8 mouse cellular contexts compared by ENCODE assay signal in genomic region chr11:94161267-94161646, GRCm38 (mm10). TPM values are rescaled to one million over a fixed set of nuclear protein-coding genes. Genes with fewer than 3 reads are reported as not detected.
DNase-seq lines count a peak whose midpoint lies in the region; ATAC-seq and TF ChIP-seq lines count a peak whose summit lies in the region.

No protein-coding gene starts in this region.

- peaks cover 16% of the 10 kb centered on the region for H3K4me1 ChIP-seq in heart, adult 2 months (ENCODE audit: control insufficient read depth, insufficient read depth, low read length)
- H3K4me1 ChIP-seq in liver, embryonic 14.5 days (replicated peaks; ENCODE audit: control insufficient read depth in 2 of 2, insufficient read depth in 2 of 2, low read length in 1 of 2) = peaks cover 0 to 6% of the 10 kb centered on the region in 2 experiments; a peak in 2 of 4 replicates

- H3K9ac ChIP-seq in heart, adult 2 months (ENCODE audit: low read depth, low read length) = peak overlapping the region; percentile 58
- H3K9ac ChIP-seq in liver, embryonic 14.5 days (replicated peaks) = no peak overlapping the region

- TF ChIP-seq POLR2A in heart, adult 2 months (IDR thresholded peaks at IDR 0.05; ENCODE audit: insufficient read depth, low read depth, low read length) = peak; percentile 73
- no peak for TF ChIP-seq POLR2A in myocyte (IDR thresholded peaks at IDR 0.05; ENCODE audit: insufficient read length, low read depth)

- 15% methylated on average over 9 of the region's 9 CpGs for WGBS in heart, adult 2 months
- WGBS in liver, embryonic 14.5 days (ENCODE audit: insufficient replicate concordance) = 14% methylated on average over 9 of the region's 9 CpGs

- ATAC-seq in liver, embryonic 14.5 days (ENCODE audit: insufficient read depth) = peak; percentile 38; the same call in 1 of the 2 replicates

- no peaks in the 10 kb centered on the region for H3K27me3 ChIP-seq in heart, adult 2 months (ENCODE audit: control insufficient read depth, insufficient read depth, low read length)
- H3K27me3 ChIP-seq in liver, embryonic 14.5 days (ENCODE audit: control insufficient read depth, insufficient read depth, low read length) = no peaks in the 10 kb centered on the region
- no peaks in the 10 kb centered on the region for H3K27me3 ChIP-seq in myocyte (ENCODE audit: control insufficient read depth, insufficient read depth, insufficient read length)

- DNase-seq in ovary, adult 18-20 months (ENCODE audit: low spot score) = peak; percentile 74
- no peak for DNase-seq in ovary, postnatal 14 days (ENCODE audit: low spot score)
- DNase-seq in cerebellum, adult 9-11 months = peak; percentile 76
- DNase-seq in heart, adult 2 months = peak; percentile 49 to 71
- peak; percentile 91 for DNase-seq in kidney, adult 11 months
- peak in 2 of 3 experiments; percentile 14 to 15 for DNase-seq in liver, embryonic 14.5 days (ENCODE audit: low read depth in 3 of 3, low spot score in 3 of 3)
- DNase-seq in thymus, adult 18-20 months = no peak

- peak overlapping the region; percentile 58 for H3K27ac ChIP-seq in heart, adult 2 months
- no peak overlapping the region for H3K27ac ChIP-seq in liver, embryonic 14.5 days

- no peak overlapping the region for H3ac ChIP-seq in myocyte (ENCODE audit: control insufficient read depth, insufficient read length)

- no peak overlapping the region for H3K4me3 ChIP-seq in heart, adult 2 months
- H3K4me3 ChIP-seq in liver, embryonic 14.5 days (ENCODE audit: insufficient read depth in 1 of 2, low read depth in 2 of 2, low read length in 2 of 2) = no peak overlapping the region
- peak overlapping the region; percentile 3 for H3K4me3 ChIP-seq in myocyte

- TF ChIP-seq EP300 in heart, adult 2 months (IDR thresholded peaks at IDR 0.05; ENCODE audit: insufficient read depth, low read depth, low read length) = 0 out of 2 replicates have a peak, but pooled peaks have one; percentile 16
- no peak for TF ChIP-seq EP300 in liver, embryonic 14.5 days (IDR thresholded peaks at IDR 0.05; ENCODE audit: low read depth)

- intact Hi-C loops in heart, adult 2 months (cut with DNase I) = loop anchor here (2.0 kb wide), 1 partner anchor 48 kb away; no protein-coding TSS in a partner anchor

- H3K4me2 ChIP-seq in liver, embryonic 14.5 days (ENCODE audit: low read depth) = peak overlapping the region; percentile 2; the same call in 1 of the 2 replicates
- H3K4me2 ChIP-seq in myocyte (ENCODE audit: low read depth) = peak overlapping the region; percentile 95

- no peak for TF ChIP-seq CTCF in heart, adult 2 months (IDR thresholded peaks at IDR 0.05)
- no peak for TF ChIP-seq CTCF in liver, embryonic 14.5 days (IDR thresholded peaks at IDR 0.05; ENCODE audit: low read depth)

- H3K36me3 ChIP-seq in heart, adult 2 months (ENCODE audit: control insufficient read depth, insufficient read depth, low read length) = no peaks in the 10 kb centered on the region
- no peaks in the 10 kb centered on the region for H3K36me3 ChIP-seq in liver, embryonic 14.5 days (replicated peaks; ENCODE audit: control insufficient read depth, insufficient read depth, low read depth)
- H3K36me3 ChIP-seq in myocyte (ENCODE audit: control insufficient read depth, insufficient read depth) = no peaks in the 10 kb centered on the region

- no peaks in the 10 kb centered on the region for H3K79me2 ChIP-seq in heart, adult 2 months (replicated peaks; ENCODE audit: control insufficient read depth, insufficient read depth, low read length)
- no peaks in the 10 kb centered on the region for H3K79me2 ChIP-seq in myocyte (ENCODE audit: control insufficient read depth, insufficient read depth)

- no peaks in the 10 kb centered on the region for H3K9me3 ChIP-seq in liver, embryonic 14.5 days (ENCODE audit: control insufficient read depth, low read length)

TF ChIP-seq in myocyte, 11 proteins besides CTCF, POLR2A, EP300 and RAD21:
- TF ChIP-seq MYOD1 (IDR thresholded peaks at IDR 0.05; ENCODE audit: control insufficient read depth in 1 of 3, insufficient read length in 2 of 3, low read depth in 2 of 3) = no peak
- no peak for TF ChIP-seq REST (IDR thresholded peaks at IDR 0.05; ENCODE audit: insufficient read depth, insufficient read length)
- TF ChIP-seq CEBPB (IDR thresholded peaks at IDR 0.05; ENCODE audit: insufficient read depth, poor library complexity, severe bottlenecking) = no peak
- no peak for TF ChIP-seq MAX (IDR thresholded peaks at IDR 0.05; ENCODE audit: low read depth)
- no peak for TF ChIP-seq MYOG (IDR thresholded peaks at IDR 0.05; ENCODE audit: control insufficient read depth in 1 of 3, insufficient read depth in 1 of 3, insufficient read length in 2 of 3, low read depth in 2 of 3)
TF ChIP-seq in myocyte: peak in this region for 0.

RNA-seq across cellular contexts. Expression of gene Tob1, which starts 50.0 kb away (rescaled TPM):
- 10 to 100 TPM; 47.6 to 55.1 TPM for total RNA-seq in heart, adult 2 months (2021)
- polyA plus RNA-seq in heart, adult 2 months (2012; rRNA removed) = 29.0 and 33.1 TPM in 2 replicates
- polyA plus RNA-seq in liver, embryonic 14.5 days (2012; rRNA removed) = 7.5 and 7.8 TPM in 2 replicates
- 8.3 and 9.1 TPM in 2 replicates for polyA plus RNA-seq in liver, embryonic 14.5 days (2014; fragmentation: Nextera tagmentation; extraction: Ambion mirVana)
- polyA plus RNA-seq in myocyte (2012; fragmentation: generic; extraction: Trizol) = 32.8 TPM

Comparison
In these comparisons a context has a peak if more than half of its experiments do, and no peak if none do; other contexts are left out.
1. DNase-seq: peak in ovary, adult 18-20 months (single experiment), cerebellum, adult 9-11 months (single experiment), heart, adult 2 months (2 of 2), kidney, adult 11 months (single experiment) and liver, embryonic 14.5 days (2 of 3); none in ovary, postnatal 14 days (single experiment) and thymus, adult 18-20 months (0 of 2).